Mouse (Mus musculus): ENCODE measurements at regions not wholly inside any gene's neighbourhood (a gene's known extent, or its start where the extent isn't known, plus 50 kb on each side); places are given as distances from the start of the nearest gene placed in this dataset.
A peak's percentile ranks its signal among the peaks of the same experiment; 100 is the strongest.

GRCm38 (mm10) chr17:62546286-62546685, 334.8 kb downstream of the Efna5 start:
- no peak for ATAC-seq (replicated peaks; ENCODE audit: low FRiP score, low TSS enrichment, poor library complexity, severe bottlenecking)

- no peak for ATAC-seq (replicated peaks; ENCODE audit: low FRiP score, low TSS enrichment, poor library complexity, severe bottlenecking)
Measured at GRCm38 (mm10) chr17:62545330-62545729, 335.8 kb downstream of the Efna5 start.

GRCm38 (mm10) chr17:62543056-62543975, 337.8 kb downstream of the Efna5 start:
- ATAC-seq (replicated peaks; ENCODE audit: low FRiP score, low TSS enrichment, poor library complexity, severe bottlenecking), result no peak

- no peak for ATAC-seq (replicated peaks; ENCODE audit: low FRiP score, low TSS enrichment, poor library complexity, severe bottlenecking)
Measured at GRCm38 (mm10) chr17:62529911-62530310, 351.2 kb downstream of the Efna5 start.

- ATAC-seq (replicated peaks; ENCODE audit: low FRiP score, low TSS enrichment, poor library complexity, severe bottlenecking), result no peak
Measured at GRCm38 (mm10) chr17:62527556-62527955, 353.6 kb downstream of the Efna5 start.

GRCm38 (mm10) chr17:62513635-62514034, 367.5 kb downstream of the Efna5 start:
- no peak for ATAC-seq (replicated peaks; ENCODE audit: low FRiP score, low TSS enrichment, poor library complexity, severe bottlenecking)

- ATAC-seq (replicated peaks; ENCODE audit: low FRiP score, low TSS enrichment, poor library complexity, severe bottlenecking), result no peak
Measured at GRCm38 (mm10) chr17:62510184-62510583, 370.9 kb downstream of the Efna5 start.

GRCm38 (mm10) chr17:62507766-62508485, 373.2 kb downstream of the Efna5 start:
- ATAC-seq (replicated peaks; ENCODE audit: low FRiP score, low TSS enrichment, poor library complexity, severe bottlenecking), result no peak

GRCm38 (mm10) chr17:62504691-62505090, 376.4 kb downstream of the Efna5 start:
- ATAC-seq (replicated peaks; ENCODE audit: low FRiP score, low TSS enrichment, poor library complexity, severe bottlenecking), result no peak

- ATAC-seq (replicated peaks; ENCODE audit: low FRiP score, low TSS enrichment, poor library complexity, severe bottlenecking), result no peak
Measured at GRCm38 (mm10) chr17:62470739-62471138, 410.4 kb downstream of the Efna5 start.

GRCm38 (mm10) chr17:62469367-62469766, 411.8 kb downstream of the Efna5 start:
- no peak for ATAC-seq (replicated peaks; ENCODE audit: low FRiP score, low TSS enrichment, poor library complexity, severe bottlenecking)

GRCm38 (mm10) chr17:62468859-62469258, 412.3 kb downstream of the Efna5 start:
- no peak for ATAC-seq (replicated peaks; ENCODE audit: low FRiP score, low TSS enrichment, poor library complexity, severe bottlenecking)

GRCm38 (mm10) chr17:62467072-62467471, 414.0 kb downstream of the Efna5 start:
- ATAC-seq (replicated peaks; ENCODE audit: low FRiP score, low TSS enrichment, poor library complexity, severe bottlenecking), result no peak

GRCm38 (mm10) chr17:62464994-62465393, 416.1 kb downstream of the Efna5 start:
- ATAC-seq (replicated peaks; ENCODE audit: low FRiP score, low TSS enrichment, poor library complexity, severe bottlenecking), result no peak

- no peak for ATAC-seq (replicated peaks; ENCODE audit: low FRiP score, low TSS enrichment, poor library complexity, severe bottlenecking)
Measured at GRCm38 (mm10) chr17:62464228-62464627, 416.9 kb downstream of the Efna5 start.

GRCm38 (mm10) chr17:62461304-62462245, 419.5 kb downstream of the Efna5 start:
- no peak for ATAC-seq (replicated peaks; ENCODE audit: low FRiP score, low TSS enrichment, poor library complexity, severe bottlenecking)

- ATAC-seq (replicated peaks; ENCODE audit: low FRiP score, low TSS enrichment, poor library complexity, severe bottlenecking), result 0 out of 2 replicates have a peak, but pooled peaks have one; percentile 70
Measured at GRCm38 (mm10) chr17:62458964-62459363, 422.2 kb downstream of the Efna5 start.

GRCm38 (mm10) chr17:62438045-62438444, 443.1 kb downstream of the Efna5 start:
- no peak for ATAC-seq (replicated peaks; ENCODE audit: low FRiP score, low TSS enrichment, poor library complexity, severe bottlenecking)

GRCm38 (mm10) chr17:62436044-62436443, 445.1 kb downstream of the Efna5 start:
- ATAC-seq (replicated peaks; ENCODE audit: low FRiP score, low TSS enrichment, poor library complexity, severe bottlenecking), result no peak
